Mouse (Mus musculus) hematopoietic stem cell, adult 5-6 weeks (primary cell): Measurements from ENCODE around the gene Bpi. TPM values are rescaled to one million over a fixed set of nuclear protein-coding genes. Genes with fewer than 3 reads are reported as not detected.

Source experiments
- ATAC-seq, 2 experiments: fragments of 125-278 bp in 1 of 2; replicated peaks in 1 of 2; 2 replicates each; pipeline ENCODE4 v1.8.0; 2016 to 2017; ENCODE audit warnings: inconsistent platforms in 2 of 2, mild to moderate bottlenecking in 2 of 2, moderate number of reproducible peaks in 2 of 2, low read depth in 1 of 2, moderate TSS enrichment in 1 of 2; ENCODE audit not compliant: low FRiP score in 2 of 2, poor library complexity in 2 of 2, severe bottlenecking in 2 of 2, insufficient read depth in 1 of 2, low TSS enrichment in 1 of 2
- total RNA-seq: library from RNA; stranded (forward); fragments of 172-1452, 232-1000 nt; gene quantifications from 2 replicates; pipeline ENCODE4 v1.2.3, GENCODE M21; 2017

Bpi gene
- total RNA-seq, 1 experiment from 2014 or later: not detected

GRCm38 (mm10) chr2:158275811-158276210, 17.9 kb downstream of the Bpi start:
- ATAC-seq: no peak

- ATAC-seq: 0 out of 4 replicates have a peak, but pooled peaks of 1 of the 2 experiments have one; percentile 13
Measured at GRCm38 (mm10) chr2:158276451-158276850, 18.6 kb downstream of the Bpi start.

- no peak for ATAC-seq
Measured at GRCm38 (mm10) chr2:158276878-158277277, 19.0 kb downstream of the Bpi start.

- no peak for ATAC-seq
Measured at GRCm38 (mm10) chr2:158279656-158280055, 21.8 kb downstream of the Bpi start.

GRCm38 (mm10) chr2:158281497-158282205, 23.8 kb downstream of the Bpi start:
- no peak for ATAC-seq

DNA sequence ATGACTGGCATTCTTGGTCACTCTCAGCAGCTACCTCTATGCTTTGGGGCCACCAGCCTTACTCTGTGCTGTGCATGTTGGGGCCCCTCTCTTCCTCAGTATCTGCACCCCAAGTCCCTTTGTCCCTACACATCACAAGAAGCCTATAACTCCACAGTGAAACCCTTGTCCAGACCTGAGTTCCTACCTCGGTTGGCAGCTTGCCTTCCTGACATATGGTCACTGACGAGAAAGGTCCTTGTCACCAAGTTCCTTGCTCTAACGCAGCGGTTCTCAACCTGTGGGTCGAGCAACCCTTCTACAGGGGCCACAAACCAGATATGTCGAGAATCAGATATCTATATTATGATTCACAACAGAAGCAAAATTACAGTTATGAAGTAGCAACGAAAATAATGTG, 25.2 kb downstream of the Bpi start:
- ATAC-seq: no peak

GRCm38 (mm10) chr2:158283771-158284170, 25.9 kb downstream of the Bpi start:
- no peak for ATAC-seq

DNA sequence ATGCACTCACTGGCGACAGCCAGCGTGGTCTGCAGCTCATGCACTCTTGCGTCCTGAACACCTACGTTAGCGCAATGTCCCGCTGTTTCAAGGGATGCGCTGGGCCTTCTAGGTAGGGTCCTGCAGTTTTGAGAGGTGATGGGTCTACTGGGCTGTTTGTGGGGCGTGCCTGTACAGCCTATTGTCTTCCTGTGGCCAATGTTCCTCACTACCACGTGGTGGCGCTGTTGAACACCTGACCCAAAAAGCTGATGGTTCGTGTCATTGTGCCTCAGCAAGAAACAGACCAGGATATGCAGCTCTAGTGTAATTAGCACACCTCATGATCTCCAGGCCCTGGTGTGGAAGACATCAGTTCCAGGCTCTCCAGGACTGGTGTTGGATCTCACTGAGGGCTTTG, 26.7 kb downstream of the Bpi start:
- ATAC-seq: peak; percentile 69 to 92

DNA sequence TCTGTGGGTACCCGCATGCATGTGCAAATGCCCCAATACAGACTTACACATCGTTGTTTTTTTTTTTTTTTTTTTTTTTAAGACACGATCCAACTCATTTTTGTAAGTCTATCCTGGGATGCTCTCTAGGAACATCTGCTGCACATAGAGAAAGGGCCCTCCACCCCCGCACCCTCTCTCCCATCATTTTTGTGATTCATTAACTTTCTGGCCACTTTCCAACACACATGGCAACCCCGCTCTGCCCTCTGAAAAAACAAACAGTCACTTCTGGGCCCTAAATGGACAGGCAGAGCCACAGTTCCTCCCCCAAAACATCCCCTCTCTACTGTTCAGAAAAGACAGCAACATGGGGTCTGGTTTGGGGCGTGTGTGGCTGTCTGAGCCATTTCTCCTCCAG, 27.8 kb downstream of the Bpi start:
- ATAC-seq: no peak

DNA sequence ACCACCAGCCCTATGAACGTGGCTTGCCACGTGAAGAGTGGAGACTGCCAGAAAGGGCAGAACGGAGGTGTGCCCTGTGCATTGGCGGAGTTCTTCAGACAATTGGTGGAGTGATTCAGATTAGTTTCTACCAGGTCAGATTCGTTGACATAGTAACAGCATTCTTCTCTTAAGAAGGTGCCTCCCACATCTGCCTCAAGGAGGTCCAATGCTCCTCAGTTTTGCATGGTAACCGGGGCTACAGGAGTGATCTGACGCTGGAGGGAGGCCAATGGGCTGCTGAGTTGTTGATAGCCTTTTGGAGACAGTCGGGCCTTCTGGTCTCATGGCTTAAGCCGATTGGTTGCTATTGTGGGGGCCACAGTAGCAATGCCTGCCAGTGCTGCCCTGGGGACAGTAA, 37.8 kb downstream of the Bpi start:
- no peak for ATAC-seq

DNA sequence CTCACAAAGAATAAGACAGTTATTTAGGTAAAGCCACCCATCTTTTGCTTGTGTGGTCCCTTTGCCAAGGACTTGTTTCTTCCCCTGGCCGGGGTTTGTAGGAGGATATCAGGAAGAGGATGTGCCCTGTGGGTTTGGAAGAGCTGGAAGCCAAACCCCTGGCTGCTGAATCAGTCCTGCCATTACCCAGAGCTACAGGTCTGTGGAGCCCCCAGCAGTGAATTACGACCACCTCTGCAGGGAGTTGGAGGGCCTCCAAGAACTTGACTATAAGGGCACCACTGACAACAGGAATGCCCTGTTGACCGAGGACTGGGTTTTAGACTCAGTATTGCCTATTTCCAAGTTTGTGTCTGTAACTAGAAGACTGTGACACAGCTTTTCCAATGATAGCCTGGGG, 41.3 kb downstream of the Bpi start:
- ATAC-seq: no peak

GRCm38 (mm10) chr2:158299731-158300130, 41.8 kb downstream of the Bpi start:
- ATAC-seq: no peak

GRCm38 (mm10) chr2:158302807-158303206, 44.9 kb downstream of the Bpi start:
- no peak for ATAC-seq

DNA sequence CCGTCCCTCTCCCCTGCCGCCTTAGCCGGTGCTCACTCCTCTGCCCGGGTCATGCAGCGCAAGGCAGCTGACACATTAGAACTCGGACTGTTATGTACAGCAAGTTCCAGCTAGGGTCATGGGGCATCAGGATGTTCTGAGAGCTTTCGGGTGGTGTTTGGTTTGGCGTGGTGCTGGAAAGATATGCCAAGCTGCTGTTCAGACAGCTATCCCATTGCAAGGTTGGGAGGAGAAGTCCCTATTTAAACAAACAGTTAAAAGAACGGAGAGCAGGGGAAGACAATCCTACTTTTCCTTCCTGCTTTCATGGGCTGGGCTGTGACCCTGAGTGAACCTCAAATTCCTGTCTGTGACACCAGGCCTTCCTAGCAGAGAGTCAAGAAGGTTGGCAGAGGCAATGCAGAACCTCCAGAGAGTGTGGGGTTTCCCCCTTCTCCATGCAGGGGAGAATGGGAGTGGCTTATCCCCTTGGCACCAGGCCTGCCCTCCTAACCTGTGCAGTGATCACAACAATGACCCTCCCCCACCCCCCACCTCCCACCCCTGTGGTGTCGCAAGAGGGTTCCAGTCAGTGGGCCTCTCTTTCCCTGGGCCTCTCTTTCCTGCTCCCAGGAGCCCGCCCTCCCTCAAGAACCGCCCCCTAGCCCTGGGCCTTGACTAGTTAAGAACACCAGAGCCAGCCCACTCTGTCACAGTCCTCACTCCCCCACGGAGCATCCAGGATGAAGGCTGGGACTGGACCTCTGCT, 48.2 kb downstream of the Bpi start, which contains the start of gene Lbp:
Gene Lbp (plus strand): TSS at position 546 of the 748 bp plus-strand sequence.
- peak; percentile 76 to 77 for ATAC-seq

GRCm38 (mm10) chr2:158306696-158307049, 48.8 kb downstream of the Bpi start:
- ATAC-seq: peak in 1 of 2 experiments; percentile 44; a peak in 3 of 4 replicates

- no peak for ATAC-seq
Measured at GRCm38 (mm10) chr2:158308276-158308675, 50.4 kb downstream of the Bpi start.

GRCm38 (mm10) chr2:158313089-158313488, 55.2 kb downstream of the Bpi start:
- ATAC-seq: peak; percentile 18 to 30; a peak in 2 of 4 replicates

- no peak for ATAC-seq
Measured at GRCm38 (mm10) chr2:158316371-158316770, 58.5 kb downstream of the Bpi start.

GRCm38 (mm10) chr2:158317026-158317425, 59.1 kb downstream of the Bpi start:
- peak; percentile 67; a peak in 3 of 4 replicates for ATAC-seq
